ENCODE assay signal across 28 mouse cellular contexts in the genomic region with DNA sequence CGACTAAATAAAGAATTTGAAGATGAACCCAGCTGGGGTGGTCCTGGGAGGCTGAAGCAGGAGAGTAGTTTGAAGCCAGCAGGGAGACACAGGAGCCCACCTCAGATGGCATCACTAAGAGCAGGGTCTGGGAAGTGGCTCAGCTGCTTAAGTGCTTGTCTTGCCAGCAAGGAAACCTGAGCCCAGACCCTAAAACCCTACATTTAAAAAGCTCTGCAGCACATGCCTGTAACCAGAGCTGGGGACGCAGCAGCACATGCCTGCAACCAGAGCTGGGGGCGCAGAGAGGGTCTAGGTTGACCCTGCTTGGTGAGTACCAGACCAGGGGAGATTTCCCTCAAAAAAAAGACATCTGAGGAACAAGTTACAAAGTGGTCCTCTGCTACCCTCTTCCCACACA. TPM values are rescaled to one million over a fixed set of nuclear protein-coding genes. Genes with fewer than 3 reads are reported as not detected.
DNase-seq lines count a peak whose midpoint lies in the region; ATAC-seq and TF ChIP-seq lines count a peak whose summit lies in the region.
"Had no signal": no experiment of that assay in that cellular context is flagged by ENCODE, and none has a peak within 500 bp of the region (broad histone marks: within the 10 kb centered on the region; RNA-seq: fewer than 3 reads in every experiment).

No protein-coding gene starts in this region.

- WGBS in kidney, embryonic 14.5 days, result 59% methylated on average over 3 of the region's 3 CpGs
- 40% methylated on average over 3 of the region's 3 CpGs for WGBS in embryonic facial prominence, embryonic 14.5 days
- WGBS in limb, embryonic 14.5 days, result 49% methylated on average over 3 of the region's 3 CpGs

- ATAC-seq in kidney, embryonic 14.5 days (ENCODE audit: low FRiP score, low TSS enrichment), result peak; percentile 54
- ATAC-seq in embryonic facial prominence, embryonic 14.5 days (ENCODE audit: low read depth), result peak; percentile 58
- ATAC-seq in limb, embryonic 14.5 days (ENCODE audit: low FRiP score, low read depth), result peak; percentile 64
- ATAC-seq: midbrain, embryonic 15.5 days had no signal

- no peak overlapping the region for H3K4me2 ChIP-seq in kidney, embryonic 14.5 days (replicated peaks; ENCODE audit: low read depth, low read length)
- no peak overlapping the region for H3K4me2 ChIP-seq in embryonic facial prominence, embryonic 14.5 days (ENCODE audit: low read depth, low read length)
- no peak overlapping the region for H3K4me2 ChIP-seq in limb, embryonic 14.5 days (replicated peaks; ENCODE audit: low read depth, low read length, severe bottlenecking)
- H3K4me2 ChIP-seq: forebrain, embryonic 12.5 days; heart, embryonic 11.5 days; hindbrain, embryonic 12.5 days; limb, embryonic 15.5 days; lung, embryonic 14.5 days; midbrain, embryonic 15.5 days; neural tube, embryonic 13.5 days; stomach, embryonic 15.5 days had no signal

- H3K9me3 ChIP-seq in kidney, embryonic 14.5 days (ENCODE audit: control insufficient read depth, low read length), result no peaks in the 10 kb centered on the region
- no peaks in the 10 kb centered on the region for H3K9me3 ChIP-seq in embryonic facial prominence, embryonic 14.5 days (ENCODE audit: control insufficient read depth, low read length)
- H3K9me3 ChIP-seq in limb, embryonic 14.5 days (ENCODE audit: control insufficient read depth, low read length), result no peaks in the 10 kb centered on the region
- H3K9me3 ChIP-seq: forebrain, embryonic 12.5 days; hindbrain, embryonic 12.5 days; limb, embryonic 15.5 days; megakaryocyte, embryonic 14.5 days; midbrain, embryonic 15.5 days; neural tube, embryonic 13.5 days; stomach, embryonic 15.5 days had no signal

- no peak overlapping the region for H3K9ac ChIP-seq in kidney, embryonic 14.5 days (ENCODE audit: low read depth, low read length)
- no peak overlapping the region for H3K9ac ChIP-seq in embryonic facial prominence, embryonic 14.5 days (ENCODE audit: low read depth, low read length)
- no peak overlapping the region for H3K9ac ChIP-seq in limb, embryonic 14.5 days (ENCODE audit: low read depth, low read length, severe bottlenecking)
- H3K9ac ChIP-seq: forebrain, embryonic 12.5 days; hindbrain, embryonic 12.5 days; limb, embryonic 15.5 days; liver, embryonic 14.5 days; lung, embryonic 14.5 days; midbrain, embryonic 15.5 days; neural tube, embryonic 13.5 days; stomach, embryonic 15.5 days had no signal

- no peak for TF ChIP-seq POLR2A in limb, embryonic 14.5 days (IDR thresholded peaks at IDR 0.05; ENCODE audit: borderline replicate concordance, extremely low read depth, insufficient read depth, insufficient read length)

- H3K27ac ChIP-seq in kidney, embryonic 14.5 days (ENCODE audit: low read depth, low read length), result no peak overlapping the region
- H3K27ac ChIP-seq in embryonic facial prominence, embryonic 14.5 days (replicated peaks; ENCODE audit: low read depth, low read length), result no peak overlapping the region
- H3K27ac ChIP-seq in limb, embryonic 14.5 days (replicated peaks; ENCODE audit: low read depth, low read length), result no peak overlapping the region
- H3K27ac ChIP-seq: forebrain, embryonic 12.5 days; hindbrain, embryonic 12.5 days; limb, embryonic 15.5 days; liver, embryonic 14.5 days; midbrain, embryonic 15.5 days; neural tube, embryonic 13.5 days; stomach, embryonic 15.5 days had no signal

- H3K4me3 ChIP-seq in kidney, embryonic 14.5 days (ENCODE audit: low read length), result no peak overlapping the region
- no peak overlapping the region for H3K4me3 ChIP-seq in embryonic facial prominence, embryonic 14.5 days (ENCODE audit: low read depth, low read length)
- no peak overlapping the region for H3K4me3 ChIP-seq in limb, embryonic 14.5 days (replicated peaks; ENCODE audit: low read length)
- H3K4me3 ChIP-seq: erythroblast, embryonic 14.5 days; forebrain, embryonic 12.5 days; hindbrain, embryonic 12.5 days; limb, embryonic 15.5 days; megakaryocyte, embryonic 14.5 days; midbrain, embryonic 15.5 days; neural tube, embryonic 13.5 days; stomach, embryonic 15.5 days had no signal

- DNase-seq in kidney, postnatal 25 days, result no peak
- peak; percentile 50 for DNase-seq in embryo, embryonic 11 days
- DNase-seq in embryonic facial prominence, embryonic 14.5 days (ENCODE audit: low spot score), result peak; percentile 77
- peak; percentile 37 for DNase-seq in limb, embryonic 14.5 days (ENCODE audit: low spot score)
- DNase-seq in lung, postnatal 14 days, result no peak
- DNase-seq in urinary bladder, postnatal 25 days (ENCODE audit: low spot score), result no peak
- DNase-seq: adrenal gland, adult 2 months; B cell, adult 2 months; cerebellum, adult 11 months; cerebellum, postnatal 10 days; kidney, adult 11 months; lung, embryonic 14.5 days; lung, postnatal 36 days; retina, postnatal 1 day; right cerebral cortex, postnatal 4 days; thymus, adult 2 months; thymus, postnatal 4 days had no signal

- no peaks in the 10 kb centered on the region for H3K27me3 ChIP-seq in kidney, embryonic 14.5 days (ENCODE audit: control insufficient read depth, insufficient read depth, low read length)
- H3K27me3 ChIP-seq in embryonic facial prominence, embryonic 14.5 days (replicated peaks; ENCODE audit: control insufficient read depth, insufficient read depth, low read length), result no peaks in the 10 kb centered on the region
- no peaks in the 10 kb centered on the region for H3K27me3 ChIP-seq in limb, embryonic 14.5 days (ENCODE audit: control insufficient read depth, insufficient read depth, low read length)
- H3K27me3 ChIP-seq: forebrain, embryonic 12.5 days; hindbrain, embryonic 12.5 days; limb, embryonic 15.5 days; megakaryocyte, embryonic 14.5 days; midbrain, embryonic 15.5 days; neural tube, embryonic 13.5 days; stomach, embryonic 15.5 days had no signal

- H3K36me3 ChIP-seq in kidney, embryonic 14.5 days (ENCODE audit: control insufficient read depth, insufficient read depth, low read length), result no peaks in the 10 kb centered on the region
- H3K36me3 ChIP-seq in embryonic facial prominence, embryonic 14.5 days (ENCODE audit: control insufficient read depth, insufficient read depth, low read length), result 0 out of 2 replicates have a peak, but pooled peaks cover 3% of the 10 kb centered on the region
- H3K36me3 ChIP-seq in limb, embryonic 14.5 days (ENCODE audit: control insufficient read depth, insufficient read depth, low read length), result 0 out of 2 replicates have a peak, but pooled peaks cover 3% of the 10 kb centered on the region
- H3K36me3 ChIP-seq: forebrain, embryonic 12.5 days; hindbrain, embryonic 12.5 days; limb, embryonic 15.5 days; midbrain, embryonic 15.5 days; neural tube, embryonic 13.5 days; stomach, embryonic 15.5 days had no signal

- peaks cover 21% of the 10 kb centered on the region for H3K4me1 ChIP-seq in kidney, embryonic 14.5 days (ENCODE audit: control insufficient read depth, insufficient read depth, low read length)
- peaks cover 13% of the 10 kb centered on the region; the same call in 1 of the 2 replicates for H3K4me1 ChIP-seq in embryonic facial prominence, embryonic 14.5 days (ENCODE audit: control insufficient read depth, insufficient read depth, low read length)
- H3K4me1 ChIP-seq in limb, embryonic 14.5 days (ENCODE audit: control insufficient read depth, insufficient read depth, low read length), result peaks cover 10% of the 10 kb centered on the region; the same call in 1 of the 2 replicates
- H3K4me1 ChIP-seq: stomach, embryonic 15.5 days had no signal

RNA-seq across cellular contexts. Expression of a gene that starts 26.8 kb away (rescaled TPM):
- polyA plus RNA-seq in kidney, embryonic 14.5 days (2014; fragmentation: Nextera tagmentation; extraction: Ambion mirVana), result 16.9 and 18.4 TPM in 2 replicates
- 18.8 and 19.8 TPM in 2 replicates for polyA plus RNA-seq in embryonic facial prominence, embryonic 14.5 days (2014; fragmentation: Nextera tagmentation; extraction: Ambion mirVana)
- 26.3 and 38.2 TPM in 2 replicates for polyA plus RNA-seq in limb, embryonic 14.5 days (2012; rRNA removed)
- polyA plus RNA-seq in limb, embryonic 14.5 days (2014; fragmentation: Nextera tagmentation; extraction: Ambion mirVana), result 22.1 and 27.3 TPM in 2 replicates

RNA-seq across cellular contexts. Expression of a gene that starts 28.9 kb away (rescaled TPM):
- 39.1 and 41.7 TPM in 2 replicates for polyA plus RNA-seq in kidney, embryonic 14.5 days (2014; fragmentation: Nextera tagmentation; extraction: Ambion mirVana)
- polyA plus RNA-seq in embryonic facial prominence, embryonic 14.5 days (2014; fragmentation: Nextera tagmentation; extraction: Ambion mirVana), result 28.1 and 35.0 TPM in 2 replicates
- polyA plus RNA-seq in limb, embryonic 14.5 days (2012; rRNA removed), result 32.9 and 33.4 TPM in 2 replicates
- 46.9 and 50.4 TPM in 2 replicates for polyA plus RNA-seq in limb, embryonic 14.5 days (2014; fragmentation: Nextera tagmentation; extraction: Ambion mirVana)
- polyA plus RNA-seq: erythroblast, embryonic 14.5 days had no signal

Comparison
In these comparisons a context has a peak if more than half of its experiments do, and no peak if none do; other contexts are left out.
1. DNase-seq: peak in embryo, embryonic 11 days (single experiment), embryonic facial prominence, embryonic 14.5 days (single experiment) and limb, embryonic 14.5 days (single experiment); none in kidney, postnatal 25 days (0 of 2), lung, postnatal 14 days (single experiment) and urinary bladder, postnatal 25 days (single experiment).
2. Peak in every context shown above with its lines, with median percentiles within 50 percentile points of each other: ATAC-seq.